Mouse (Mus musculus): ENCODE measurements around the gene Urad.

Gene Urad

DNA sequence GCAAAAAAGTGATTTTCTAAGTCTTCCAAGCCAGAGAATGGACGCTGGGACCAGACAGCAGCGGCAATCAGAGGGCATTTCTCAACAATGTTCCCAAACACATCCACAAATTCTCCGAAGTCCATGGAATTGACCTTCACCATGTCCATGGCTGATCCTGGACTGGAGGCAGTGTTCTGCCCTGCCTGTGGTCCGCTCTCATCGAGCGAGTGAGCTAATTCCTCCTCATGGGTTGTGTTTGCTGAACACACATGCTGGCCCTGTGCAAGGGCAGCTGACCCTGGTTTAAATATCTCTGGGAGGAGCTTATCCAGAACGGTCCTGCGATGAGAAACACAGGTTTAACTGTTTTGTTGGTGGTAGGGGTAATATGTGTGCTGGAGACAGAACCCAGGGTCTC, at the start of gene Urad:
Gene Urad, minus strand, starts transcription at position 258 of the 400 bp plus-strand sequence.
- DNase-seq: no peak

DNA sequence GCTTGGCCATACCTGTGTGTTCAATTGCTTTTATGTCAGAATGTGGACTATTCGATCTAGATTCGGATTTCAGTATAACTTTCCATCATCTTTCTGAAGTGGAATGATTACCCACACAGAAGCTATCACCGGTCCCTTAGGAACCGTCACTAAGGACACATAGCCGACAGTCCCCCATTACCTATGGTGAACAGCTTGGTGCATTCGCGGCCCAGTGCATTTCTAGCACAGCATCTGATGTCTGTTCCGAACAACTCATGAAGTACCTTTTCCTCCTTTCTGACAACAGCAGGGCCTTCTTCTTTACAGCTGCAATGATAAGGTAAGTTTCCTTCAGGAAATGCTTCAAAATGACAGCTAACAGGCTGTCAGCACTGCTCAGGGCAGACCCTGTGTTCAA, 48.0 kb upstream of the Urad start:
- peak; percentile 65 for DNase-seq

DNA sequence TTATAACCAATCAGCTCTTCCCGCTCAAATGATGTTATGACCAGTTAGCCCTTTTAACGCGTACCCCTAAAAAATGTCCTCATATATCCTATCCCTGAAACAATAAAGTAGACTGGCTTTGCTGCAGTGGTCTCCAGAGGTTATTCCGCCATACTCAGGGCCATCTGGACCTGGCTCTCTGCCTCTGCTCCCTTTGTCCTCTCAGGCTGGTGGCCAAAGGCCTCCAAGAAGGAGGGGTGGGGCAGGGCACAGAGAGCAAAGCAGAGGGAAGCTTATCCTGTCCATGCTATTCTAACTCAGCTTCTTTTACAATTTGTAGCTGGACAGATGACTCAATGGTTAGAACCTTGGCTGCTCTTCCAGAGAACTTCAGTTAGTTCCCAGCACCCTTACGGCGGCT, 46.0 kb upstream of the Urad start:
- DNase-seq: peak; percentile 34

GRCm38 (mm10) chr5:147365995-147366765, 43.9 kb upstream of the Urad start:
- DNase-seq: peak; percentile 79

GRCm38 (mm10) chr5:147363054-147363453, 40.8 kb upstream of the Urad start:
- DNase-seq: peak; percentile 94

DNA sequence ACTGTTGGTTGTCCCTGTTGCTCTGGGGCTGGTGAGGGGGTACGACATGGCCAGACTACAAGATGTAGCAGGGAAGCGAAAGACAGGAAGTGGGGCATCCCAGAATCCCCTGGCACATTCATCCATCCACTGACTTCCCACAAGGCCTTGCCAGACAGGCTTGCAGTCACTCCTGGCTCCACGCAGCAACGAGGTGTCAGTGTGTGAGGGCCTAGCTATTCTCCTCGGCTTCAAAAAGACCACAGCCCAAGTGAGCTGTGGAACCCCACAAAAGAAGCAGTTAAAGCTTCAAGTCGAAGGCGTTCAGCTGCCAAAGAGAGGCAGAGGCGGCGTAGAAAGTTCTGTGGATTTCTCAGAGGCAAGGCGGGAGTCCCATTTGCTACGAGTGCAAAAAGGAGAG, 36.2 kb upstream of the Urad start:
- peak; percentile 66 for DNase-seq

DNA sequence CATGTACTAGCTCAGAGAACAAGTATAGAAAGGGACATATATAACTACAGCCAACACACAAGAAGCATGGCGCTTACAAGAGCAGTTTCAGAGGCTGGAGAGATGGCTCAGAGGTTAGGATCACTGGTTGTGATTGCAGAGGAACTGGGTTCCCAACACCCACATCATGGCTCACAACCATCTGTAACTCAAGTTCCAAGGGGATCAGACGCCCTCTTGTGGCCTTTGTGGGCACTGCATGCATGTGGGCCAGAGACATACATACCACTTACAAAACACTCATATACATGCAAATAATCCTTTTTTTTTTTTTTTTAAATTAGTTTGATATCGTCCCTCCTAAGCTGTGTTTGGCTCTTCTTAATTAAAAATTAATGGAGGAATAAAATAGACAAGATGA, 35.3 kb upstream of the Urad start:
- peak; percentile 81 for DNase-seq

DNA sequence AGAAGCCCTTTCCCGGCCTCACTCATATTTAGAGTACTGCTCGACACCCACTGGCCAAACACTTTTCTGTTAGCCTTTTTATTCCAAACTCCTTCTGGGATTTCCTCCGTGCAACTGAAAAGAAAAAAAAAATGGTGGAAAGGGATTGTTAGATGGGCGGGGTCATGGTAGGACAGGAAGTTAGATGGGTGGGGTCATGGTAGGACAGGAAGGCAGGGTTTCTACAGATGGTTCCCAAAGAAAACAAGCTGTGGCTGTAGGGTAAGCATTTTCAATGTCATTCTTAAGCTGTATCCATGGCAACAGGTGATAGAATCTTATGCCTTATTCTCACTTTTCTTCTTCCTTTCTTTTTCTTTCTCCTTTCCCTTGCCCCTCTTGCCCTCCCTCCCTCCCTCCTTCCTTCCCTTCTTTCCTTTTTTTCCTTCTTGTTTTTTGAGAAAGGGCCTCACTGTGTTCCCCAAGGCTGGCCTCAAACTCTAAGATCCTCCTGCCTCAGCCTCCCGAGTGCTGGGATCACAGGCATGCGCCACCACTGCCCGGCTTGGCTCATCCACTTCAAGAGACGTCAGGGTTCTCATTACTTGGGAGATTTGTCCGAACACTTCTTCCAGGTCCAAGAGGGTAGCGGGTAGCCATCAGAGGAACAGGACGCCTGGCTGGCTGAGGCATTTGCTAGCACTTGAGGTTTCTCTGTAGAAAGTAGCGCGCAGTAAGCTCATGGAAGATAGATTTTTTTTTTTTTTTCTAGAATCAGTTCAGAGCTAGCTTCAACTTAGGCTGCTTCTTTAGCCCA, 34.2 kb upstream of the Urad start:
- DNase-seq: peak; percentile 61

DNA sequence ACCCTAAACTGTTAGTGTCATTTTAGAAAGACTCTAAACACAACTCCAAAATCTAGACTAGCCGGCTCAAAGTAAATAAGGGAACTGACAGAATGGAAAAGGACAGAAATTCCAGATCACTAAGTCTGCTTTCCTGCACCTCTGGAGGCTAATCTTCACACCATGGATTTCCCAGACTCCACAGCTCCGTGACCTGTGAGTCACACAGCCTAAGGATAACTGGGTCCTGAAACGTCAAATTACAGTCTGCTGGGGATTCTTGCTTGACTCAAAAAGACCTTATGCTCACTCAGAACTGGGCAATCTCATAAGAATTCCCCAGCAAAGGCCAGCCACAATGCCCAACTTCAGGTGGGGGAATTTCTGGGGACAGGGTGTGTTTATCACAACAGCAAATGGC, 33.5 kb upstream of the Urad start:
- DNase-seq: peak; percentile 49

DNA sequence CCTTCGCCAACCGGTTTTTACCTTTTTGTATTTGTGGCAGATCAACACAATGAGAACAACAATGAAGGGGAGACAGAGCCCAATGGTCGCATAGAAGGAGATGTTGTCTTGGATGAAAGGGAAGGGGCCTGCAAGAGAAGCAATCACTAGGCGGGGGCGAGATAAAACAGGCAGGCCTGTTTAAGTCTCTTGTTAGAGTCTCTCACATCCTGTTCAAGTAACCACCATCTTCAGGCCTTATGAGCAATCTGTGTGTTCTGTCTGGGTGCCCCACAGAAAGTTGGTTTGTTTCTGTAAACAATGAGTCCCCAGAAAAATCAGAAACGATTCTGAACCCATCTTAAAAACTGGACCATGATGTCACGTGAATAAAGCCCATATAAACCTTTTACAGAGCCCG, 32.7 kb upstream of the Urad start:
- no peak for DNase-seq

DNA sequence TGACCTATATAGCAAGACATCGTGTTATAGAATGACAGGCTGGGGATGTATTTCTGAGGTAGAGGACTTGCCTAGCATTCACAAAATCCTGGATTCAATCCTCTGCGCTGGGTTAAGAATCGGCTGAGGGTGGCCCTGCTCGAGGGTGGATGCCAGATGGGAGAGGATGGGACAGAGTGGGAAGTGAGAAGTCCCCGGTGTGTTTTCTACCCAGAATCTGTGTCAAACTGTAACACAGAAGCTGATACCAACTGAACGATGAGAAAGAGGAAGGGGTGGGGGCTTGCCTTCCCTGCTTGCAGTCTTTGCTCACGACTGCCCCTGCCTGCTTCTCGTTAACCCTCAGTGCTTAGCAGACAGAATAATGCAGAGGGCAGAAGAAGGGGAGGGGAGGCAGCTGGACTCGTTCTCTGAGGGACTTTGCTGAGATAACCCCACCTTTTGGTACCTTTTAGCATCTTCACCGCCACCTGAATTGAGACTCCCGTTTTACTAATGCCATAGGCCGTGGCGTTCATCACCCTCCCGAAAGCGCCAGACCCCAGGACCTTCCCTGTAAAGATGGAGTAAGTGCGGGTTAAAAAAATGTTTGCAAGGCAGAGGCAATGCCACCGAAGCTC, 32.0 kb upstream of the Urad start:
- peak; percentile 60 for DNase-seq

DNA sequence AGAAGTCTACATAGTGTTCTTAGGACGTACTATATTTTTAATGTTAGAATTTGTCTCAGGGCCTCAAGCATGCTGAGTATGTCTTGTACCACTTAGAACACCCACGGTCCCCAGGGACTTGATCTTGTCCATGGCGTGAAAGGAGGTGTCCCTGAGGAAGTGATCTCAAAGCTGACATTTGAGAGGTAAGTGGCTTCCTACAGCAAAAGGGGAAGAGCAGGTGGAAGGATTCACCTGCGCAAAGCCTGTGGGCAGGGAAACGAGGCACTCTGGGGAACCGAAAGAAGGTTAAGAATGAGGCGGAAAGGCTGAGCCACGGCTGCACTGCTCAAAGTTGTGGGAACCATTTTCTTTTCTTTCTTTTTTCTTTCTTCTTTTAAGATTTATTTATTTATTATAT, 29.7 kb upstream of the Urad start:
- peak; percentile 55 for DNase-seq

DNA sequence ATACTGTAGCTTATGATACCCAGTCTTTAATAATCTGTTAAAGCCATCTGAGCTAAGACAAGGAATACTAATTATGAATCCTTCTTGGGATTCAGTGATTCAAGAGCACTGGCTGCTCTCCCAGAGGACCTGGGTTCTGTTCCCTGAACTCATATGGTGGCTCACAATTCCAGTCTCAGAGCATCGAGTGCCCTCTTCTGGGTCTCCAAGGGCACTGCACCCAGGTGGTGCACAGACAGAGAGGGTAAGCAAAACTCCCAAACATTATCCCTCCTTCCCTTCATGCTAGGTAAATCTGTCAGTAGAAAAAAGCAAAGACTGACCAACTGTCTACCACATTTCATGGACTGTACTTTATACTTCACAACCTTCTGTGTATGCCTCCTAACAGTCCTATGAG, 23.7 kb upstream of the Urad start:
- peak; percentile 49 for DNase-seq

- peak; percentile 61 for DNase-seq
These were observed 21.7 kb upstream of the Urad start for GRCm38 (mm10) chr5:147343904-147344303.

GRCm38 (mm10) chr5:147342901-147343300, 20.7 kb upstream of the Urad start:
- peak; percentile 28 for DNase-seq

DNA sequence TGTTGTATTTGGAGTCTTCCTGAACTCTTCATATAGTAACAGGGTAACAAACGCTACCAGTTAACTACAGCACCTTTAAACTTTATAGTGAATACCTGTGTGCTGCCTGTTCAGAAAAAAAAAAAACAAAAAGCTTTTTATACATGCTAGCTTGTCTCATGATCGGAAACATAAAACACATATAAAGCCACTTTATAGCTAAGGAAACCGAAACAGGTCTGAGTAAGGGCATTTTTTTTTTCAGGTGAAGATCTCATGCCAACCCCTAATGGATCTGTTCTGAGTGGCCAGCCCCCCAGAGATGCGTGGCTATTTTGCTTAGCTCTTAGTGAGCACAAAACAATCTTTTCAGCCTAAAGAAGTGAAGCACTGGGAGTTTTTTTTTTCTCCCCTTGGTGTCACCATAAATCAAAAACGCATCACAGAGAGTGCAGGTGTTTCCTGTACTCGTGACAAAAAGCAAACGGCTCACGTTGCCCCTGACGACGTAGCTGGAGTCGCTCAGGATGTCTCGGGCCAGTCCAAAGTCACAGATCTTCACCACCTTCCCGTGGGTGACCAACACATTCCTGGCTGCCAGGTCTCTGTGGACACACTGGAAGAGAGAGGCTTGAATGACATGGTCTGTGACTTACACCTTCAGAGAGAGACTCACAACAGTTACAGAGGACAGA, 18.6 kb upstream of the Urad start:
- peak; percentile 83 for DNase-seq

GRCm38 (mm10) chr5:147339560-147339959, 17.3 kb upstream of the Urad start:
- DNase-seq: peak; percentile 75

DNA sequence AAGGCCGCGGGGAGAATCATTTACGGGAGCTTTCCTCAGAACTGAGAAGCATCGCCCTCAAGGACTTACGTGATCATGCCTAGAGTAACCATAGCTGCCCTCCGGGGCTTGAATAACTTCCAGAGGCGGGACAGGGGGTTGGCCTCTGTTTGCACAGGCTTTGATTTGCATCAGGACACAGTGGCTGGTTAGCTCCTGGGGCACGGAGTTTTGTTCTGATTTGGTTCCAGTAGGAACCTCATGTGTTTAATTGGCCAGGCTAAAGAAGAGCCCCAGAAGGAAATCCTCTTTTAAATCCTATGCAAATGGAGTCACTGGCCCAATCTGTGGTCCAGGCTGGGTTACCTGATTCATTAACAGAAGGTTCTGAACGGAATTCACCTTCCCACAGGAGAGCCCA, 16.7 kb upstream of the Urad start:
- peak; percentile 64 for DNase-seq

DNA sequence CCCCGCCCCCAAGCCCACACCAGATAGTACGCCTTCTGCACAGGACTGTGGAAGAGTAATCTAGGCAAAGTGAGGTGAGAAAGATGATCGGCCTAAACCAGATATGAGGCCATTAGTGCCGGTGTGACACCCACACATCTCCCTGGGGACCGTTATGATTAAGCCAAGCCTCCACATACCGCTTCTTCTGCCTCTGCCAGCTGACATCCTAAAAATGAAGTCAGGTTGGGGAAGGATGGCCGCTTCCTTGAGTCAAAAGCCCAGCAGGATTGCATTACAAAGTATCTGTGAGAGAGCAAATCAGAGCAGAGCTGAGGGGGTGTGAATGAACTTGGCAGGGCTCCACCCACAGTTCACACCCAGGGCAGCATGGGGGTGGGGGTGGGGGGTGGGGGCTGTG, 10.5 kb upstream of the Urad start:
- DNase-seq: peak; percentile 69

GRCm38 (mm10) chr5:147331547-147331946, 9.3 kb upstream of the Urad start:
- DNase-seq: peak; percentile 76

DNA sequence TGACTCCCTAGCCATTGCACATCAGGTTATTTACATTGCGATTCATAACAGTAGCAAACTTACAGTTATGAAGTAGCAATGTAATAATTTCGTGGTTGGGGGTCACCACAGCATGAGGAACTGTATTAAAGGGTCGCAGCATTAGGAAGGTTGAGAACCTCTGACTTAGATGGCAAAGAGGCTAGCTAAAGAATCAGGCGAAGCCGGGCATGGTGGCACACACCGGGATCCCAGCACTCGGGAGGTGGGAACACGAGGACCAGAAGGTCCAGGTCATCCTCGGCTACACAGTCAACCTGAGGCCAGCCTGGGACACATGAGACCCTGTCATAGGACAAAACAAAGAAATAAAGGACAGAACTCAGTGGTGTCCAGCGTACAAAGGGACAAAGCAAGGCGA, 7.7 kb upstream of the Urad start:
- DNase-seq: peak; percentile 85

GRCm38 (mm10) chr5:147327636-147328035, 5.4 kb upstream of the Urad start:
- peak; percentile 64 for DNase-seq

DNA sequence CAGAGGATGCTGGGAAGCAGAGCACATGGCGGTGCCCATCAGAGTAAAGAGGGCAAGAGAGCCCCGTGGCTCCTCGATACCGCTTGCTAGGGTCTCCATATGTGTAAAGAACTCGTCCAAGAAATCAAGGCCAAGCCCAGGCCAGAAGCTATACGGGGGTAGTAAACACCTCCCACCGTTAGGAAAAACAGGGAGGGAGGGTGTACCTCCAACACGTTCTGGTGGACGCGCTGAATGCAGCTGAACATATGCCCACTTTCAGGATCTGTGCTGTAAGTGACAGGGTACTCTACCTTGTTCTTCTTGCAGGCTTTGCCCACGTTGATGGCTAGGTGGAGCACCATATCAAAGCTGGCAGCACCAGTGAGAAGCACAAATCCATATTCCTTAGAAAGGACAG, 3.7 kb upstream of the Urad start:
- peak; percentile 80 for DNase-seq
